Mouse (Mus musculus): Measurements from ENCODE around the gene Syt3.

The Syt3 gene

GRCm38 (mm10) chr7:44405346-44406014 is 21.6 kb downstream of the Syt3 start:
- DNase-seq (ENCODE audit: low spot score in 2 of 2) = peak; percentile 95 to 98

- no peak for DNase-seq (ENCODE audit: low spot score in 2 of 2)
These were observed 22.1 kb downstream of the Syt3 start for GRCm38 (mm10) chr7:44406015-44406355.

- DNase-seq (ENCODE audit: low spot score in 2 of 2) = no peak
These were observed 27.2 kb downstream of the Syt3 start for GRCm38 (mm10) chr7:44411144-44411543.

GRCm38 (mm10) chr7:44413307-44413706 is 29.4 kb downstream of the Syt3 start:
- no peak for DNase-seq (ENCODE audit: low spot score in 2 of 2)

GRCm38 (mm10) chr7:44427666-44428065 is 43.8 kb downstream of the Syt3 start:
- no peak for DNase-seq (ENCODE audit: low spot score in 2 of 2)

GRCm38 (mm10) chr7:44428171-44428950 is 44.5 kb downstream of the Syt3 start:
- DNase-seq (ENCODE audit: low spot score in 2 of 2) = no peak

- peak; percentile 77 for DNase-seq (ENCODE audit: low spot score in 2 of 2)
These were observed 45.1 kb downstream of the Syt3 start, which contains the start of gene Lrrc4b for GRCm38 (mm10) chr7:44428968-44429521. Lrrc4b (plus strand) TSS chr7:44429018.

- no peak for DNase-seq (ENCODE audit: low spot score in 2 of 2)
These were observed 45.9 kb downstream of the Syt3 start for GRCm38 (mm10) chr7:44429534-44430488.

GRCm38 (mm10) chr7:44432550-44432949 is 48.6 kb downstream of the Syt3 start:
- no peak for DNase-seq (ENCODE audit: low spot score in 2 of 2)

- DNase-seq (ENCODE audit: low spot score in 2 of 2) = no peak
These were observed 49.5 kb downstream of the Syt3 start for GRCm38 (mm10) chr7:44433371-44433770.

- DNase-seq (ENCODE audit: low spot score in 2 of 2) = no peak
These were observed 50.2 kb downstream of the Syt3 start for GRCm38 (mm10) chr7:44434089-44434488.

GRCm38 (mm10) chr7:44435796-44436195 is 51.9 kb downstream of the Syt3 start:
- no peak for DNase-seq (ENCODE audit: low spot score in 2 of 2)

- DNase-seq (ENCODE audit: low spot score in 2 of 2) = no peak
These were observed 52.4 kb downstream of the Syt3 start for GRCm38 (mm10) chr7:44436267-44436666.

- no peak for DNase-seq (ENCODE audit: low spot score in 2 of 2)
These were observed 53.3 kb downstream of the Syt3 start for GRCm38 (mm10) chr7:44437188-44437587.

GRCm38 (mm10) chr7:44437933-44438332 is 54.0 kb downstream of the Syt3 start:
- DNase-seq (ENCODE audit: low spot score in 2 of 2) = no peak

- no peak for DNase-seq (ENCODE audit: low spot score in 2 of 2)
These were observed 55.8 kb downstream of the Syt3 start for GRCm38 (mm10) chr7:44439696-44440095.

GRCm38 (mm10) chr7:44440479-44440878 is 56.6 kb downstream of the Syt3 start:
- no peak for DNase-seq (ENCODE audit: low spot score in 2 of 2)

- no peak for DNase-seq (ENCODE audit: low spot score in 2 of 2)
These were observed 57.3 kb downstream of the Syt3 start for GRCm38 (mm10) chr7:44441180-44441579.

- peak in 1 of 2 experiments; percentile 63 for DNase-seq (ENCODE audit: low spot score in 2 of 2)
These were observed 57.8 kb downstream of the Syt3 start for GRCm38 (mm10) chr7:44441648-44442109.

- DNase-seq (ENCODE audit: low spot score in 2 of 2) = no peak
These were observed 58.5 kb downstream of the Syt3 start for GRCm38 (mm10) chr7:44442407-44442821.
